Mouse (Mus musculus): ENCODE measurements around the gene Mymx.

Mymx gene

DNA sequence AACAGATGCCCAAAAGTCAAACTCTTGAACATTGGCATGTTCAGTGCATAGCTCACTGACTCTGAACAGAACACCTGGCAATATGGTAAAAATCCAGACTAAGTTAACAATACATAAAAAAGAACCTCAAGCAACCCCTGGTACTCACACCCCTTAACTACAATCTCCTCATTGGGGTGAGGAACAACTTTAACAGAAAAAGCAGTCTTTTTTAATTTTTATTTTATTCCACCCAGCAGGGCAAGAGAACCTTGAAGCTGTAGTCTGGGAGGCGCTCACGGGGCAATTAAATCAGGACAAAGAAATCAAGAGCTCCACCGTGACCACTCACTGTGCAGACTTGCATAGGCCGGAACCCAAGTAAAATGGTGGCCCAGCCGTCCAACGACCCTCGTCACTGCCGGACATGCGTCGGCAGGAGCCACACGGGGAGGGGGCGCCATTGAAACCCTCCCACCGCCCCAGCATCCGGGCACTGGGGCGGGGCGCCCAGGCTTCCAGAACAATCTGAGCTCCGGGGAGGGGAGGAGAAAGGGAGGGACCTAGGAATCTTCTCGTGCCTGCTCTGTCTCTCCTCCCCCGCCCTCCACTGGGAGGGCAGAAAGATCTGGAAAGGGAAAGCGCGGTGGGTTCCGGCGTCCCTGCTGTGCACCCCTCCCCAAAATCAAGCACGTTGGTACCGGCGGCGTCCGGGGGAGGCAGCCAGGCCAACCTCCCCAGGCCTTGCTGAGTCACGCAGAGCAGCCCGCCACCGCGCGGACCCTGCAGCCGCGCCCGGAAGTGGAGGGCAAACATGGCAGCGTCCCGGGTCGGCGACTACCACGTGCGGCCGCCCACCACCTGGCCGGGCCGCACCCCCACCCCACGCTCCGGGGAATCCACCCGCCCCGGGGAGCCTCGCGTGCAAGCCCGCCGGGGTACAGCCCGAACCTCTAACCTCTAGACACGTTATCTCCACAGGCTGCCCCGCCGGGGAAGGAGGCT is 29.5 kb downstream of the Mymx start:
- intact Hi-C loops (cut with DNase I): no loop called here

DNA sequence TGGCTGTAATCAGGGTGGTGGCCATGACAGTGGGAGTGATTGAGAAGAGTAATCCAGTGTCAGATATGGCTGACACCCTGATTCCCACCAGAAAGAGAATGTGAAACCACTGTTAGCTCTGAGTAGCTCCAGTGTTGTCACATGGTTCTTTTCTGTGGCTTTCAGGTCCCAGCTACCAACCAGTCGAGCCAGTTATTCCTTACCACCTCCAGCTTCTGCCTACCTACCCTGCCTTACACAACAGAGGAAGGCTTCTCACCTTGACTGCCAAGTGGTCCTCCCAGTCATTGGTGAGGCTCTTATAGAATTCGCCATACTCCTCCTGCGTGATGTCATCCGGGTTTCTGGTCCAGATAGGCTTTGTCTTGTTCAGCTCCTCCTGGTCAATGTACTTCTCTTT is 31.9 kb downstream of the Mymx start:
- intact Hi-C loops (cut with DNase I): no loop called here

DNA sequence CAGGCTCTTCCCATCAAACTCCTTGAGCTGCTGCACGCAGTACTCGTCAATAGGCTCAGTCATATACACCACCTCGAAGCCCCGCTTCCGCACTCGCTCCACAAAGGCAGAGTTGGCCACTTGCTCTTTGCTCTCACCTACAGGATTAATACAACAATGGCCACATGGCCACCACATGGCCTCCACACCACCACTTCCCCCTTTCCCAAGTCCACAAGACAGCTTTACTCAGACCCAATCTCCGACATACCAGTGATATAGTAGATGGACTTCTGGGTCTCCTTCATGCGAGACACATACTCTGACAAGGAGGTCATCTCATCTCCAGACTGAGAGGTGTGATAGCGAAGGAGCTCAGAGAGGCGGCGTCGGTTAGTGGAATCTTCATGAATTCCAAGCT is 32.9 kb downstream of the Mymx start:
- intact Hi-C loops (cut with DNase I): no loop called here

DNA sequence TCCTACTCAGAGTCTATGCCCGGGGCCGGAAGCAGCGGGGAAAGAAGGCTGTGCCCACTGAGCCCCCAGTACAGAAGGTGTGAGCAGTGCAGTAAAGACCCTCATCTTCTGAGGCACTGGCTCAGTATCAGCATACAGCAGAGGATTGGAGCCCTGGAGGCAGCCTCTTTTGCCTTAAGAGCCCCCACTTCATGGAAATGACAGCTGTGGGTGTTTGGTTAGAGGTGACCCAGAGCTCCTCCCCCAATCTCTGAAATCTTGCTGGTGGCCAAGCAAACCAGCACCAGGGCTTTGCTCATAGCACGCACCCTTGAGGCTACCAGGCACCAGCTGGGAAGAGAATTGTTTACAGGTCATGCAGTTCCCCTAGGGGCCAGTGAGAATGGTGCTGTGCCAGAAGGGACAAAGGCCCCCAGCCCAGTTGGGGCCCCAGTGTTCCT is 34.7 kb downstream of the Mymx start:
- intact Hi-C loops (cut with DNase I): no loop called here

DNA sequence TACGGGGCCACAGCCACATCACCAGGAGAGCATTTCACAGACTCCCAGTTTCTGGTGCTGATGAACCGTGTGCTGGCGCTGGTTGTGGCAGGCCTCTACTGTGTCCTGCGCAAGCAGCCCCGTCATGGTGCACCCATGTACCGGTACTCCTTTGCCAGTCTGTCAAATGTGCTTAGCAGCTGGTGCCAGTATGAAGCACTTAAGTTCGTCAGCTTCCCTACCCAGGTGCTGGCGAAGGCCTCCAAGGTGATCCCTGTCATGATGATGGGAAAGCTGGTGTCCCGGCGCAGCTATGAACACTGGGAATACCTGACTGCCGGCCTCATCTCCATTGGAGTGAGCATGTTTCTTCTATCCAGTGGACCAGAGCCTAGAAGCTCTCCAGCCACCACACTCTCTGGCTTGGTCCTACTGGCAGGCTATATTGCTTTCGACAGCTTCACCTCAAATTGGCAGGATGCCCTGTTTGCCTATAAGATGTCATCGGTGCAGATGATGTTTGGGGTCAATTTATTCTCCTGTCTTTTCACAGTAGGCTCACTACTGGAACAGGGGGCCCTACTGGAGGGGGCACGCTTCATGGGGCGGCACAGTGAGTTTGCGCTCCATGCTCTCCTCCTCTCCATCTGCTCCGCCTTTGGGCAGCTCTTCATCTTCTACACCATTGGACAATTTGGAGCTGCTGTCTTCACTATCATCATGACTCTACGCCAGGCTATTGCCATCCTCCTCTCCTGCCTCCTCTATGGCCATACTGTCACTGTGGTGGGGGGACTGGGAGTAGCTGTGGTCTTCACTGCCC is 35.3 kb downstream of the Mymx start:
- intact Hi-C loops (cut with DNase I): no loop called here

DNA sequence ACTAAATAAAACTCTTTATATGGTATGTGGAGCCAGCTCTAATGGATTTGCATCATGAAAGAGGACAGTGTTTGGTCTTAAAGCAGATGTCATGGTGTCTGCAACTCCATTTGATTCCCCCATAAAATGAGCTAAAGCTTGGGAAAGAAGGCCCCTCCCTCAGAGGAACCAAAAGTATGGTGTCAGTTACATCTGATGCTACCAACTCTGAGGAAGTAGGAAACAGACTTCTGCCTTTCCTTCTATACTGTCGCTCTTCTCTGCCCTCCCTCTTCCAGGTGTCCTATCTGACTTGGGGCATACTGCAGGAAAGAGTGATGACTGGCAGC is 35.9 kb downstream of the Mymx start:
- intact Hi-C loops (cut with DNase I): no loop called here

DNA sequence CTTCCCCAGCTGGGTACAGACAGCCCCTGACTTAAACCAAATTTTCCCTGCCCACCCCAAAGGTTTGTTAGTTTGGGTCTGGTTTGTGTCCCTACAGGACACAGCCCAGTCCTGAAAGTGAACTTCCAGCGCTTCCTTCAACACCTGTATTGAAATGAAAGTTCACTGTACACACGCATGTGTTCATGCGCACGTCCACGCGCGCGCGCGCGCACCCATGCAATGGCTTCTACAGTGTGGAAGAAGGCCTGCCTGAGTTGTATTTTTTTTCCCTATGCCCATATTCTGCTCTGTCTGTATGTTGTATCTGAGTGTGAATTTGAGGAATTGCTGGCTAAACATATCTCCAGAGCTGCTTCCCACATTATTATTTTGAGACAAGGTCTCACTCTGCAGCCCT is 36.8 kb downstream of the Mymx start:
- intact Hi-C loops (cut with DNase I): no loop called here

DNA sequence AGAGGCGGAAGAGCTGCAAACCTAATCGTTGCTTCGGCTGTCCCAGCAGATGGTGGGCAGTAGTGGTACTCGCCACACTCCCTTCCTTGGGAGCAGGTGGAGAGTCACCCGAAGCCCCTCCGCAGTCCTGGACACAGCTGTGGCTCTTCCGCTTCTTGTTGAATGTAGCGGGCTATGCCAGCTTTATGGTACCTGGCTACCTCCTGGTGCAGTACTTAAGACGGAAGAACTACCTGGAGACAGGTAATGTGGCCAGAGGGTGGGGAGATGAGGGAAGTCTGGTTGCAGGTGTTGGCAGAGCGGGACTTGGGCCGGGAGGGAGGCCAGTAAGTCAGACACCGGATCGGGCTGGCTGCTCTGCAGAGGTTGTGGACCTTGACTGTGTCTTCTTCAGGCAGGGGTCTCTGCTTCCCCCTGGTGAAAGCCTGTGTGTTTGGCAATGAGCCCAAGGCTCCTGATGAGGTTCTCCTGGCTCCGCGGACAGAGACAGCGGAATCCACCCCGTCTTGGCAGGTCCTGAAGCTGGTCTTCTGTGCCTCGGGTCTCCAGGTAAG is 37.3 kb downstream of the Mymx start:
- intact Hi-C loops (cut with DNase I): no loop called here

DNA sequence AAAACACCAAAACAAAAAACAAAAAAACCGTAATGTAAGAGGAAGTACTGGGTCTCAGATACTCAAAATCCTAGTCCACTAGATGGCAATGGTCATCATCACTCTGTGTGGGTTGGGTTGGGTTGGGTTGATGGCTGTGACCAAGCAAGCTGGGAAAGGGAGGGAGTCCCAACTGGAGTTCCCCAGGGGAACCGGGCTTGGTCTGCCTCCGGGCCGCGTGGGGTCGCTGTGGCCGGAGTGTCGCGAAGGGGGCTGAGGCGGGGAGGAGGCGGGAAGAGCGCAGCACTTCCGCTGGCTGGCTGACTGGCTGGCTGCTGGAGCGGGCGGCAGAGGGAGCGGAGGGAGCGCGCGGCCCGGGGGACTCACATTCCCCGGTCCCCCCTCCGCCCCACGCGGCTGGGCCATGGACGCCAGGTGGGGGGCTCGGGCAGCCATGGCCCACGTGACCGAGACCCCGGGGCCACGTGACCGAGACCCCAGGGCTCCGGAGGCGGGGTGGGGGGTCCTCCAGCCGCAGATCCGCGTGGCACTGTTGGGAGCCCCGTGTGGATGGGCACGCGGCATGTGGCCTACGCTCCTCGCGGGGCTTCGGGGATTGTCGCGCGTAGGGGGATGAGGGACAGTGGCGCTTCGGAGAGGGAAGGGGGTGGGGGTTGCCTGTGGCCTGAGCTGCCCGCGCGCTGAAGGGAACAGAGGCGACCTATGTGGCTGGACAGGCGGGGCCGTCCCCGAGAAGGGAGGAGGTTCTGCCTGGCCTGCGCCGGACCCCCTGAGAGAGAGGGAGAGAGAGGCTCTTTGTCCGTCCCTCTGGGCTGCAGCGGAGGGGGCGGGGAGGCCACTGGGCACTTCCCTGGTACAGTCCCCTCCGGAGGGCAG is 38.0 kb downstream of the Mymx start, which contains the start of gene Slc35b2:
Gene Slc35b2 (plus strand): TSS at position 220 of the 876 bp plus-strand sequence.
- intact Hi-C loops (cut with DNase I): no loop called here

DNA sequence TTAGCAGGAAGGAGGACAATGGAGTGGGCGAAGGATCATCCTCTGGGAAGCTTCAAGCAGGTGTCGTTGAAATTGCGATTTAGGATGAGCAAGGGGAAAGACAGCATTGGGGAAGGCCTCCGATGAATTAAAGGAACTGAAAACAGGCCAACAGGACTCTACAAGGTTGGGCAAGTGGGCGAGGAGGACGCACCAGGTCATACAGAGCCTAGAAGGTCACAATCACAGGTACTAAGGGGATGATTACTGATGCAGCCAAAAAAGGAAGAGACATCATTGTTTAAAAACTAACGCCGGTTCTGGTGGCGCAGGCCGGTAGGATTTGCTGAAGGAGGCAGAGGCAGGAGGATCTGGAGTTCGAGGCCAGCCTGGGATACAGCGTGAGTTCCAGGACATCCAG is 38.7 kb downstream of the Mymx start:
- intact Hi-C loops (cut with DNase I): no loop called here

DNA sequence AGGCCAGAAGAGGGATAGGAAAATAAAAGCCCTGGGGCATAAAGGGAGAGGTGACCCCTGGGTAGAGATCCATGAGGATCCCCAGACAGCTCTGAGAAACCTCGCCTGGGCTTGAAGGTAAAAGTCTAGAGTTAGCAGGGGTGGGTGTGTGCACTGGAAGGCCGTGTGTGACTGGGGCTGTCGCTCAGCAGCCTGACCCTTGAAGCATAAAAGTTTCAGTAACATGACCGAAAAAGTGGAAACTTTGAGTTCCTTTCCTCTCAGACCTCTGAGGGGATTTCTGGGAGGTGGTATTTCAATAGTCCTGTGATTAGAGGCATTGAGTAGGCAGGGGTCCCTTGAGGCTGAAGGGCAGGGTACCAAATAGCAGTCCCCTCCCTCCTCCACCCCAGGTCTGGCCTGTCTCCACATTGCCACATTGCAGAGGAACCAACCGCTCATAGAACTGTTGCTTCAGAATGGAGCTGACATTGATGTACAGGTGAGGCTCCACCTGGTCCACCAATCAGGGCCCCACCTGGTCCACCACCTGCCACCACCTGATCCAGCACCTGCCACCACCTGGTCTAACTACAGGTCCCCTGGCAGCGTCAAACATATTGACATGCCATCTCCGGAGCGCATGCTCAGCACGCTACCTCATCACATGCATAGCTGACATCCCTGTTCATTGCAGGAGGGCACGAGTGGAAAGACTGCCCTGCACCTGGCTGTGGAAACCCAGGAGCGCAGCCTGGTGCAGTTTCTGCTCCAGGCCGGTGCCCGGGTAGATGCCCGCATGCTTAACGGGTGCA is 42.0 kb downstream of the Mymx start:
- intact Hi-C loops (cut with DNase I): no loop called here

DNA sequence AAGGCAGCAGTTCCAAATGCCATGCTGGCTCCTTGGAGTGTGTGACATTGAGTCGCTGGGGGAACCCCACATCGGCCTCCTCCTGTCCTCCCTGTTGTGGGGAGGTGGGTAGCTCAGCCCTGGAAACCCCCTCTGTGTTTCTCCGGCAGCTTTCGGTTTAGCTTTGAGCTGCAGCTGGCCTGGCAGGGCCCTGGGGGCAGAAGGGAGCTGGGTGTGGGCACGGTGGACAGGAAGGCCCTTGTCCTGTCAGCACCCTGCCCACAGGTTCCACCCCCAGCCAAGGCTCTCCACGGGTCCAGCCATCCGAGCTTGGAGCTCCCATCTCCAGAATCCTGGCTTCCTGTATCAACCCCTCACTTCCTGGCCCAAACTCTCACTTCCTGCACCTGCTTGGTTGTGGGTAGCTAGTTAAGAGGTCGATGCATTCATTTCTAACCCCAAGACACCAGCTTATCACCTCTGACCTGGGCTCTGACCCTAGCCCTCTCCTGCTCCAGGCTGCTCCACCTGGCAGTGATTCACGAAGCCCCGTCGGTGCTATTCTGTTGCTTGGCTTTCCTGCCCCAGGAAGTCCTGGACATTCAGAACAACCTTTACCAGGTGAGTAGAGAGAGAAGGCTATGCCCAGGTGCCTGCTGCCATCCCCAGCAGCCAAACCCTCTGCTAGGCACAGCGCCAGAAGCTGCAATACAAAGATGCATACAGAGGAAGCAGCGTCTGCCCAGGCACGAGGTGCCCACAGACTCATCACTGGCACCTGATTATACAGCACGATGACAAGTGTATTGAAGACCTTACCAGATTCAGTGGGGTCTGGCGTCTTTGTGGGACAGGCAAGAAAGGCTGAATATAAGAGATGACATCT is 43.7 kb downstream of the Mymx start:
- intact Hi-C loops (cut with DNase I): no loop called here

DNA sequence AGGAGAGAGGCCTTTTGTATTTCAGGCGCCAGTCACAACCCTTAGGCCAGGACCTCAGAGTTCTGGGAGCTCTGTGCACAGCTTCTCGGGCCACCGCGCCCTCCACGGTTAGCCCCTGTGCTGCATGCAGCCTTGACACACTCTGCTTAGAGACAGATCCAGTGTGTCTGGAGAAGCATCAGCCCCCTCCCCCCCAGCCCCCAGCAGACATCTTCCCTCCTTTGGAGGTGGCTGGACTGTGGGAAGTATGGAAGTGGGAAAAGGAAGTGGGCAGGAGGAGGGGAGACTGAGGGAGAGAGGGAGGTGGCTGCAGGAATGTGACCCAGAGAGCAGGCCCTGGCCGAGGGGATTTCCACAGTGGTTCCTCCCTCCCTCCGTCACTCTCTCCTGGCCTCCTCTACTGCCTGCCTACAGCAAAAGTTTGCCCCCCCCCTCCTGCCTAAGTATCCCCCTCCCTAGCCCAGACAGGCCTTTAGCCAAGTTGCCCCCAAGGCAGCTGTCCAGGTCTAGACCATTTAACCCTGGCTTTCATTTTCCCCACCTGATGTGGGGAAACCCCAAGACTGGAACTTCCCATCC is 44.6 kb downstream of the Mymx start:
- intact Hi-C loops (cut with DNase I): no loop called here

DNA sequence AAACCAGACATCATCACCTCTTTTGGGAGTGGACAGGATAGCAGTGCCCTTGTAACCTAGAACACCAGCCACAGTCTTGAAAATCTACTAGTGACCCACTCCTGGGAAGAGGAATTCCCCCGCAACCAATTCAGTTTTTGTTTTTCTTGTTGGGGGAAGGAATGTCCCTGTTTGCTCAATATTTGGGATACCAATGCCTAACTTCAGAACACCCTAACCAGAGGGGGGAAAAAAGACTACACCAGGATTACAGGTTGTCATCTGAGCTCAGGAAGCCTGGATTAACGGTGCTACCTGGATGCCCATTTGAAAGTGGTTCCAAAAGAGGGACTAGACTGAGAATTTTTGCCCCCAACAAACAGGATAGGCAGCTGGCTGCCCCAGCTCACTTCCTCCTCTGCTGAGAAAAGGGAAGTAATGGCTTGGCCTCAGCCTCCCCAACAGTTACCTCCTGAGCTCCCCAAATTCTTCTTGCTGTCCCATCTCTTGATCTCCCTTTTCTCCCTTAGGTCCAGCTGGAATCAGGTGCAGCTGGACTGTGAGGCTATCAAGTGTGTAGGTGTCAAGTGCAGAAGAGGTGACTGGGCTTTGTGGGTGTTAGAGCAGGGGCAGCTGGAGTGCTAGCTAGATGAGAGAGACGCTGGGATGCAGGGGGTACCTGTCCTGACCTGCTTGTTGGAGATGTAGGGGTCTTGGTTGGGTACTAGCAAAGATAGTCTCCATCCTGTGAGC is 45.2 kb downstream of the Mymx start:
- intact Hi-C loops (cut with DNase I): no loop called here

DNA sequence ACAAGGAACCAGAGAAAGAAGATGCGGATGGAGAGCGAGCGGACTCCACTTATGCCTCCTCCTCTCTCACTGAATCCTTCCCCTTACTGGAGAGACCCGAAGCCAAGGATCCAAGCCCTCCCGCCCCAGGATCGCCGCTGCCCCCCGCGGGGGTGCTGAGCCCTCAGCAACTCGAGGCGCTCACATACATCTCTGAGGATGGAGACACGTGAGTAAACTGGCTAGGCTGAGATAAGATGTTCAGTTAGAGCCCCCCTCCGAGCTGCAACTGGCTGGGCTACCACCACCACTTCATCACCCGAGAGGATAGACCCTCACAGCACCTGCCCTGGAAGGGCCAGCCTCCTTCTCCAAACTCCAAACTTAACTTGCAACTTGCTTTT is 45.8 kb downstream of the Mymx start:
- intact Hi-C loops (cut with DNase I): no loop called here

DNA sequence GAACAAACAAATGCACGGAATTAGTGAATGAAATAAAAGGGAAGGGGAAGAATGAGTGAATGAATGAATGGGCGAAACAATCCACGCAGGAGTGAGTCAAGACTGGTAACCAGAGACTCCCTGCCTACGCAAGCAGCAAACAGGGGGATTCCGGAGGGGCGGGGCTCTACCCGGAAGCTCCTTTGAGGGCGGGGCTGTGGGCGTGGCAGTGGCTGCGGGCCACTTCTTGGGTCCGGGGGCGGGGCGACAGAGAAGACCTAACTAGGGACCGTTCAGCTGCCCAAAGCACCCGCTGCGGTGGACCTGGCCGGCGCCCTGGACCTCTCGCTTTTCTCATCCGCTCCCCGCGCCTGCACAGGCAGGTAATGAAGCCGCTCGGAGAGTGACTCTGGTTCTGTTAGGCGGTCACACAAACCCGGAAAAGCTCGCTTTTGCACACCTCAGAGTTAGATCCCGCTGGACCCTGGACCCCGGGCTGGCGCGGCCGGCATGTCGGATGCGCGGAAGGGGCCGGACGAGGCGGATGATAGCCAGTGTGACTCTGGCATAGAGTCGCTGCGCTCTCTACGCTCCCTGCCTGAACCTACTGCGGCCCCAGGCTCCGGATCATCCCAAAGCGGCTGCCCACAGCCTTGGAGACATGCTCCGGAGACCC is 46.3 kb downstream of the Mymx start, which contains the start of gene Nfkbie:
Gene Nfkbie (plus strand): TSS at position 252 of the 655 bp plus-strand sequence.
- intact Hi-C loops (cut with DNase I): no loop called here

DNA sequence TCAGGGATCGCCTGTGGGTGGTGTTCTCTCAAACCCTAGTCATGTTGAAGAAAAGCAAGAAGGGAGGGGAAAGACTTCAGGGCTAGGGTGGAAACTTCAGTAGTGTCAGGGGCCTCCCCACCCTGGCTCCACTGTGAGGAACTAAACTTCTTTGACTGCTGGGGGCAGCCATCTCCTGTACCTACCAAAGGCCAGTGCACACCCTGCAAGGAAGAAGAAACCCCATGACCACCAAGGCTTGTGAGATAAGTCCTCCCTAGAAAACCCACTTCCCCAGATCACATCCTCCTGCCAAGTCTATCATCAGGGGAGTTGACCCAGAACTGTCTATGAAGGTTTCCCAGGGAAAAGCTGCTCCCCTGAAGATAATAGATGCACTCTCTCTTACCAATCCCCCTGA is 47.5 kb downstream of the Mymx start:
- intact Hi-C loops (cut with DNase I): loop anchor here (5.0 kb wide), 1 partner anchor 37 kb away; no protein-coding TSS in a partner anchor
